Mouse (Mus musculus) kidney, embryonic 14.5 days (tissue): ENCODE data around the gene Plb1. TPM values are rescaled to one million over a fixed set of nuclear protein-coding genes. Genes with fewer than 3 reads are reported as not detected.

Experiments
- ATAC-seq: fragments of 200-750 bp; cut with Nextera tagmentation; 2 replicates; pipeline ENCODE4 v1.8.0; 2017; ENCODE audit warnings: moderate number of reproducible peaks, mild to moderate bottlenecking, moderate TSS enrichment, moderate library complexity; ENCODE audit not compliant: low FRiP score, low TSS enrichment
- H3K27ac ChIP-seq: fragments of 300-500 bp; sonication (generic); 2 replicates; pipeline ENCODE4 v1.5.1; 2014; ENCODE audit warnings: low read depth, mild to moderate bottlenecking, low read length, moderate library complexity, mixed read lengths
- H3K27me3 ChIP-seq: fragments of 300-500 bp; sonication (generic); 2 replicates; pipeline ENCODE4 v1.6.1; 2014; ENCODE audit warnings: mild to moderate bottlenecking, low read length; ENCODE audit not compliant: control insufficient read depth, insufficient read depth
- H3K36me3 ChIP-seq: fragments of 300-500 bp; sonication (generic); 2 replicates; pipeline ENCODE4 v1.6.1; 2014; ENCODE audit warnings: low read length, mixed read lengths; ENCODE audit not compliant: control insufficient read depth, insufficient read depth
- H3K4me1 ChIP-seq: fragments of 300-500 bp; sonication (generic); 2 replicates; pipeline ENCODE4 v1.6.1; 2014; ENCODE audit warnings: low read length, mixed read lengths; ENCODE audit not compliant: control insufficient read depth, insufficient read depth
- H3K4me2 ChIP-seq: fragments of 300-500 bp; sonication (generic); replicated peaks from 2 replicates; pipeline ENCODE4 v1.6.1; 2014; ENCODE audit warnings: low read depth, mild to moderate bottlenecking, low read length
- H3K4me3 ChIP-seq: fragments of 300-500 bp; sonication (generic); 2 replicates; pipeline ENCODE4 v1.5.1; 2014; ENCODE audit warnings: mild to moderate bottlenecking, low read length
- H3K9ac ChIP-seq: fragments of 300-500 bp; sonication (generic); 2 replicates; pipeline ENCODE4 v1.6.1; 2014; ENCODE audit warnings: low read depth, mild to moderate bottlenecking, low read length, moderate library complexity
- H3K9me3 ChIP-seq: fragments of 300-500 bp; sonication (generic); 2 replicates; pipeline ENCODE4 v1.6.1; 2016; ENCODE audit warnings: low read length; ENCODE audit not compliant: control insufficient read depth
- WGBS: fragments of 180-500 bp; shearing (Covaris S2); extraction: QIAGEN DNeasy Blood & Tissue Kit; methylation state at CpG from one replicate; pipeline ENCODE4 v1.1.7; 2014; 5-methylcytosine and 5-hydroxymethylcytosine counted together
- polyA plus RNA-seq: library from polyadenylated mRNA; unstranded; fragments of >200 nt; fragmentation: Nextera tagmentation; extraction: Ambion mirVana; gene quantifications from 2 replicates; pipeline ENCODE4 v1.2.1, GENCODE M21; 2014

Plb1 gene
- polyA plus RNA-seq, 1 experiment from 2014 or later = not detected

- H3K4me2 ChIP-seq = no peak overlapping the region
- no peak overlapping the region for H3K9ac ChIP-seq
- H3K4me3 ChIP-seq = no peak overlapping the region
- no peaks in the 10 kb centered on the region for H3K36me3 ChIP-seq
- 84% methylated on average over 3 of the region's 3 CpGs for WGBS
- peaks cover 11% of the 10 kb centered on the region for H3K4me1 ChIP-seq
- H3K9me3 ChIP-seq = no peaks in the 10 kb centered on the region
- no peak overlapping the region for H3K27ac ChIP-seq
- no peak for ATAC-seq
- H3K27me3 ChIP-seq = no peaks in the 10 kb centered on the region
These were observed 118.2 kb downstream of the Plb1 start for GRCm38 (mm10) chr5:32350551-32351256.

GRCm38 (mm10) chr5:32351721-32352465 is 119.4 kb downstream of the Plb1 start:
- ATAC-seq = no peak
- Histone ChIP-seq H3K4me3 (no peak overlapping the region), H3K27ac (no peak overlapping the region), H3K4me2 (no peak overlapping the region), H3K4me1 (peaks cover 5% of the 10 kb centered on the region; the same call in 1 of the 2 replicates), H3K9me3 (no peaks in the 10 kb centered on the region), H3K9ac (no peak overlapping the region), H3K36me3 (no peaks in the 10 kb centered on the region), H3K27me3 (no peaks in the 10 kb centered on the region)
- WGBS = 77% methylated on average over 4 of the region's 4 CpGs

- H3K9ac ChIP-seq = no peak overlapping the region
- H3K4me3 ChIP-seq = no peak overlapping the region
- no peaks in the 10 kb centered on the region for H3K27me3 ChIP-seq
- H3K9me3 ChIP-seq = no peaks in the 10 kb centered on the region
- WGBS = 84% methylated on average over 3 of the region's 3 CpGs
- H3K36me3 ChIP-seq = no peaks in the 10 kb centered on the region
- no peak overlapping the region for H3K4me2 ChIP-seq
- ATAC-seq = no peak
- H3K27ac ChIP-seq = no peak overlapping the region
- H3K4me1 ChIP-seq = peaks cover 4% of the 10 kb centered on the region; the same call in 1 of the 2 replicates
These were observed 120.3 kb downstream of the Plb1 start for GRCm38 (mm10) chr5:32352845-32353244.

- 85% methylated on average over 2 of the region's 2 CpGs for WGBS
- Histone ChIP-seq H3K4me1 (peaks cover 4% of the 10 kb centered on the region; the same call in 1 of the 2 replicates), H3K4me2 (no peak overlapping the region), H3K27me3 (no peaks in the 10 kb centered on the region), H3K36me3 (no peaks in the 10 kb centered on the region), H3K9ac (no peak overlapping the region), H3K27ac (no peak overlapping the region), H3K9me3 (no peaks in the 10 kb centered on the region), H3K4me3 (no peak overlapping the region)
- ATAC-seq = no peak
These were observed 120.8 kb downstream of the Plb1 start for GRCm38 (mm10) chr5:32353280-32353679.

GRCm38 (mm10) chr5:32360511-32360910 is 128.0 kb downstream of the Plb1 start:
- ATAC-seq = no peak
- Histone ChIP-seq H3K4me1 (no peaks in the 10 kb centered on the region), H3K36me3 (no peaks in the 10 kb centered on the region), H3K4me3 (no peak overlapping the region), H3K4me2 (no peak overlapping the region), H3K27ac (no peak overlapping the region), H3K9ac (no peak overlapping the region), H3K9me3 (no peaks in the 10 kb centered on the region), H3K27me3 (no peaks in the 10 kb centered on the region)
- 84% methylated on average over 4 of the region's 4 CpGs for WGBS

- Histone ChIP-seq H3K27ac (no peak overlapping the region), H3K4me1 (no peaks in the 10 kb centered on the region), H3K36me3 (no peaks in the 10 kb centered on the region), H3K4me3 (no peak overlapping the region), H3K9me3 (no peaks in the 10 kb centered on the region), H3K4me2 (no peak overlapping the region), H3K27me3 (no peaks in the 10 kb centered on the region), H3K9ac (no peak overlapping the region)
- ATAC-seq = no peak
- WGBS = 87% methylated on average over 3 of the region's 3 CpGs
These were observed 129.1 kb downstream of the Plb1 start for GRCm38 (mm10) chr5:32361441-32362235.

- ATAC-seq = no peak
- Histone ChIP-seq H3K9me3 (no peaks in the 10 kb centered on the region), H3K36me3 (no peaks in the 10 kb centered on the region), H3K9ac (no peak overlapping the region), H3K4me2 (no peak overlapping the region), H3K27me3 (no peaks in the 10 kb centered on the region), H3K4me1 (no peaks in the 10 kb centered on the region), H3K4me3 (no peak overlapping the region), H3K27ac (no peak overlapping the region)
- WGBS = 77% methylated on average over 1 of the region's 1 CpGs
These were observed 136.9 kb downstream of the Plb1 start for GRCm38 (mm10) chr5:32369391-32369790.

- no peaks in the 10 kb centered on the region for H3K36me3 ChIP-seq
- H3K9ac ChIP-seq = no peak overlapping the region
- no peaks in the 10 kb centered on the region for H3K4me1 ChIP-seq
- H3K27ac ChIP-seq = no peak overlapping the region
- no peak overlapping the region for H3K4me2 ChIP-seq
- no peak overlapping the region for H3K4me3 ChIP-seq
- no peaks in the 10 kb centered on the region for H3K27me3 ChIP-seq
- ATAC-seq = no peak
- no peaks in the 10 kb centered on the region for H3K9me3 ChIP-seq
- 94% methylated on average over 5 of the region's 5 CpGs for WGBS
These were observed 138.7 kb downstream of the Plb1 start for GRCm38 (mm10) chr5:32371239-32371638.
